ENCODE assay signal across 8 mouse cellular contexts in genomic region chr6:48601271-48602079, GRCm38 (mm10). TPM values are rescaled to one million over a fixed set of nuclear protein-coding genes. Genes with fewer than 3 reads are reported as not detected.
DNase-seq lines count a peak whose midpoint lies in the region; ATAC-seq lines count a peak whose summit lies in the region.

Zfp775 (plus strand) TSS chr6:48602063.

- H3K4me1 ChIP-seq in forebrain, embryonic 10.5 days, result peaks cover 24% of the 10 kb centered on the region
- H3K4me1 ChIP-seq in heart, embryonic 15.5 days (replicated peaks), result peaks cover 15% of the 10 kb centered on the region
- H3K4me1 ChIP-seq in liver, embryonic 13.5 days (replicated peaks), result peaks cover 45% of the 10 kb centered on the region
- 0 out of 2 replicates have a peak, but pooled peaks cover 3% of the 10 kb centered on the region for H3K4me1 ChIP-seq in stomach, embryonic 14.5 days (ENCODE audit: control insufficient read depth, insufficient read depth, low read length)

- peak within 1 kb of the TSS; percentile 81 for H3K9ac ChIP-seq in heart, embryonic 15.5 days
- peak within 1 kb of the TSS; percentile 72 for H3K9ac ChIP-seq in liver, embryonic 13.5 days
- H3K9ac ChIP-seq in stomach, embryonic 14.5 days (replicated peaks; ENCODE audit: low read depth, low read length), result peak within 1 kb of the TSS; percentile 74

- peak within 1 kb of the TSS; percentile 94 for H3K27ac ChIP-seq in forebrain, embryonic 10.5 days
- H3K27ac ChIP-seq in heart, embryonic 15.5 days, result peak within 1 kb of the TSS; percentile 86
- peak within 1 kb of the TSS; percentile 75 for H3K27ac ChIP-seq in liver, embryonic 13.5 days
- H3K27ac ChIP-seq in stomach, embryonic 14.5 days (ENCODE audit: low read length), result peak within 1 kb of the TSS; percentile 33

- peak within 1 kb of the TSS; percentile 86 for H3K4me2 ChIP-seq in heart, embryonic 15.5 days
- H3K4me2 ChIP-seq in liver, embryonic 13.5 days, result peak within 1 kb of the TSS; percentile 95
- peak within 1 kb of the TSS; percentile 97 for H3K4me2 ChIP-seq in stomach, embryonic 14.5 days (replicated peaks; ENCODE audit: low read depth, low read length)

- H3K36me3 ChIP-seq in forebrain, embryonic 10.5 days (replicated peaks), result peaks cover 55% of the 10 kb centered on the region
- H3K36me3 ChIP-seq in heart, embryonic 15.5 days, result peaks cover 33% of the 10 kb centered on the region
- H3K36me3 ChIP-seq in liver, embryonic 13.5 days, result peaks cover 37% of the 10 kb centered on the region
- peaks cover 32% of the 10 kb centered on the region for H3K36me3 ChIP-seq in stomach, embryonic 14.5 days (ENCODE audit: control insufficient read depth, insufficient read depth, low read length)

- ATAC-seq in heart, embryonic 15.5 days (replicated peaks; ENCODE audit: insufficient number of reproducible peaks, insufficient read depth, low FRiP score, low read depth), result peak; percentile 99
- peak; percentile 99 for ATAC-seq in liver, embryonic 13.5 days (ENCODE audit: low read depth)
- ATAC-seq in stomach, embryonic 14.5 days (ENCODE audit: insufficient number of reproducible peaks, insufficient read depth, low FRiP score, low read depth), result peak; percentile 99

- WGBS in forebrain, embryonic 10.5 days, result 5% methylated on average over 42 of the region's 42 CpGs
- 5% methylated on average over 42 of the region's 42 CpGs for WGBS in heart, embryonic 15.5 days
- 5% methylated on average over 42 of the region's 42 CpGs for WGBS in liver, embryonic 13.5 days (ENCODE audit: insufficient replicate concordance)
- 4% methylated on average over 41 of the region's 42 CpGs for WGBS in stomach, embryonic 14.5 days

- H3K27me3 ChIP-seq in forebrain, embryonic 10.5 days (ENCODE audit: poor library complexity, severe bottlenecking), result no peaks in the 10 kb centered on the region
- H3K27me3 ChIP-seq in heart, embryonic 15.5 days, result no peaks in the 10 kb centered on the region
- no peaks in the 10 kb centered on the region for H3K27me3 ChIP-seq in liver, embryonic 13.5 days
- H3K27me3 ChIP-seq in stomach, embryonic 14.5 days (ENCODE audit: control insufficient read depth, insufficient read depth, low read length), result no peaks in the 10 kb centered on the region

- H3K4me3 ChIP-seq in forebrain, embryonic 10.5 days, result peak within 1 kb of the TSS; percentile 71
- H3K4me3 ChIP-seq in heart, embryonic 15.5 days, result peak within 1 kb of the TSS; percentile 79
- H3K4me3 ChIP-seq in liver, embryonic 13.5 days (replicated peaks), result peak within 1 kb of the TSS; percentile 72
- peak within 1 kb of the TSS; percentile 58 for H3K4me3 ChIP-seq in stomach, embryonic 14.5 days (ENCODE audit: low read depth, low read length)

- H3K9me3 ChIP-seq in forebrain, embryonic 10.5 days, result peaks cover 18% of the 10 kb centered on the region
- H3K9me3 ChIP-seq in heart, embryonic 15.5 days (replicated peaks), result no peaks in the 10 kb centered on the region
- H3K9me3 ChIP-seq in liver, embryonic 13.5 days (replicated peaks), result peaks cover 8% of the 10 kb centered on the region; the same call in 1 of the 2 replicates
- H3K9me3 ChIP-seq in stomach, embryonic 14.5 days (ENCODE audit: control insufficient read depth, low read depth, low read length), result peaks cover 19% of the 10 kb centered on the region

- peak; percentile 92 for DNase-seq in CD4-positive helper T cell, adult 2 months (ENCODE audit: low read depth, low spot score)
- peak; percentile 78 for DNase-seq in c-Kit-positive CD71-negative TER-119-negative erythroid progenitor cells, embryonic 14.5 days (ENCODE audit: low read depth)
- peak; percentile 95 for DNase-seq in forebrain, embryonic 10.5 days (ENCODE audit: extremely low spot score, low spot score)
- peak; percentile 98 for DNase-seq in kidney, postnatal 14 days
- peak; percentile 90 for DNase-seq in liver, embryonic 13.5 days
- peak; percentile 86 to 87 for DNase-seq in natural killer cell, adult 2 months (ENCODE audit: low spot score in 2 of 2)

RNA-seq across cellular contexts. Expression of gene Zfp775, which starts in this region (rescaled TPM):
- 8.8 and 11.1 TPM in 2 replicates for polyA plus RNA-seq in forebrain, embryonic 10.5 days (2016; fragmentation: Nextera tagmentation; extraction: Ambion mirVana)
- polyA plus RNA-seq in heart, embryonic 15.5 days (2015; fragmentation: Nextera tagmentation; extraction: Ambion mirVana), result 5.7 and 7.3 TPM in 2 replicates
- 1.9 and 2.0 TPM in 2 replicates for polyA plus RNA-seq in liver, embryonic 13.5 days (2015; fragmentation: Nextera tagmentation; extraction: Ambion mirVana)
- polyA plus RNA-seq in stomach, embryonic 14.5 days (2014; fragmentation: Nextera tagmentation; extraction: Ambion mirVana), result 6.9 and 7.0 TPM in 2 replicates

Comparison
In these comparisons a context has a peak if more than half of its experiments do, and no peak if none do; other contexts are left out.
1. Peak in every context shown above with its lines: DNase-seq, ATAC-seq, H3K4me3 ChIP-seq and H3K27ac ChIP-seq.
2. H3K27ac ChIP-seq: peak in every context shown above with its lines; median percentile 94 in forebrain, embryonic 10.5 days; 86 in heart, embryonic 15.5 days; 75 in liver, embryonic 13.5 days; 33 in stomach, embryonic 14.5 days.